Mouse (Mus musculus) forebrain, embryonic 15.5 days (tissue): ENCODE results near the gene Cd47. TPM values are rescaled to one million over a fixed set of nuclear protein-coding genes. Genes with fewer than 3 reads are reported as not detected.

Experiments
- ATAC-seq: fragments of 200-750 bp; cut with Nextera tagmentation; replicated peaks from 2 replicates; pipeline ENCODE4 v1.8.0; 2017; ENCODE audit warnings: mild to moderate bottlenecking, moderate TSS enrichment, moderate library complexity
- H3K27ac ChIP-seq: fragments of 300-500 bp; sonication (generic); replicated peaks from 2 replicates; pipeline ENCODE4 v1.5.1; 2015; ENCODE audit warnings: mild to moderate bottlenecking, inconsistent platforms
- H3K27me3 ChIP-seq: fragments of 300-500 bp; sonication (generic); 2 replicates; pipeline ENCODE4 v1.6.1; 2015; ENCODE audit warnings: inconsistent platforms
- H3K36me3 ChIP-seq: fragments of 300-500 bp; sonication (generic); 2 replicates; pipeline ENCODE4 v1.6.1; 2015; ENCODE audit warnings: mild to moderate bottlenecking, inconsistent platforms
- H3K4me1 ChIP-seq: fragments of 300-500 bp; sonication (generic); 2 replicates; pipeline ENCODE4 v1.6.1; 2015; ENCODE audit warnings: inconsistent platforms
- H3K4me2 ChIP-seq: fragments of 300-500 bp; sonication (generic); replicated peaks from 2 replicates; pipeline ENCODE4 v1.6.1; 2015; ENCODE audit warnings: mild to moderate bottlenecking, inconsistent platforms
- H3K4me3 ChIP-seq: fragments of 300-500 bp; sonication (generic); 2 replicates; pipeline ENCODE4 v1.5.1; 2015; ENCODE audit warnings: mild to moderate bottlenecking, inconsistent platforms
- H3K9ac ChIP-seq: fragments of 300-500 bp; sonication (generic); replicated peaks from 2 replicates; pipeline ENCODE4 v1.6.1; 2015; ENCODE audit warnings: mild to moderate bottlenecking, inconsistent platforms
- H3K9me3 ChIP-seq: fragments of 300-500 bp; sonication (generic); 2 replicates; pipeline ENCODE4 v1.6.1; 2016; ENCODE audit warnings: inconsistent platforms
- WGBS: fragments of 180-500 bp; shearing (Covaris S2); methylation state at CpG from one replicate; pipeline ENCODE4 v1.1.7; 2015; ENCODE audit warnings: mixed read lengths; 5-methylcytosine and 5-hydroxymethylcytosine counted together
- polyA plus RNA-seq: library from polyadenylated mRNA; unstranded; fragments of >200 nt; fragmentation: Nextera tagmentation; extraction: Ambion mirVana; gene quantifications from 2 replicates; pipeline ENCODE4 v1.2.1, GENCODE M21; 2015

Gene Cd47
- polyA plus RNA-seq, 1 experiment from 2014 or later = 123 TPM

DNA sequence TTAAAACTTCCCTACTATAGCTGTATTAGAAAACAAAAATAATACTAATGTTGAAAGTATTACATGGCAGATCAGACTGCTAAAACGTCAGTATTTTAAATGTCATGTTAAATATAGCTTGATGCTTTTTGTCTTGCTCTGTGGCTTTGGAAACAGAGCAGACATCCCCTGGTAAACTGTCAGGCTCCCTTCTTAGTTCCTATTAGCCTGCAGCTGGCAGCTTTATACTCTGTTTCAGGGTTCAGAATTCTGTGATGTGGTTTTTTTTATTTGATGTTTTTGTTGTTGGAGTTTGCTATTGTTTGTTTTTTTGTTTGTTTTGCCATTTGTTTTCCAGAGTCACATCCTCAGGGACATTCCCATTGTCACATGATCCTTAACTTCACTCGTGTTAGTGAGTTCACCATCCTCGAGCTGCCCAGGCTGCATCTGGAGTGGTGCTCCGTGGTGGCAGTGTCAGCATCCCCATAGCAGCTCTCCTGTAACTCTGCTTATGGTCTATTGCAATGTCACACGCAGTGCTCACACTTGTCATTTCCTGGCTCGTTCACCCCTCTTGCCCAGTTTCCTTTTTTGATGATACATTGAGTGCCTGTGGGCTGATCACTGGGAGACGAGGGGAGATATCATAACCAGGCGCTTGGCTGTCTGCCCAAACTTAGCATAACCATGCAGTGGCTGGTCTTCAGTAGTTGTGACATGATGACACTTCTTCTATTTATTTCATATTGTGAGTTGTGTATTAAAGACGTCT is 87.7 kb downstream of the Cd47 start:
- 78% methylated on average over 9 of the region's 9 CpGs for WGBS
- Histone ChIP-seq H3K4me2 (no peak overlapping the region), H3K9me3 (no peaks in the 10 kb centered on the region), H3K4me1 (no peaks in the 10 kb centered on the region), H3K27ac (no peak overlapping the region), H3K9ac (no peak overlapping the region), H3K27me3 (no peaks in the 10 kb centered on the region), H3K36me3 (0 out of 2 replicates have a peak, but pooled peaks cover 2% of the 10 kb centered on the region), H3K4me3 (no peak overlapping the region)
- no peak for ATAC-seq

DNA sequence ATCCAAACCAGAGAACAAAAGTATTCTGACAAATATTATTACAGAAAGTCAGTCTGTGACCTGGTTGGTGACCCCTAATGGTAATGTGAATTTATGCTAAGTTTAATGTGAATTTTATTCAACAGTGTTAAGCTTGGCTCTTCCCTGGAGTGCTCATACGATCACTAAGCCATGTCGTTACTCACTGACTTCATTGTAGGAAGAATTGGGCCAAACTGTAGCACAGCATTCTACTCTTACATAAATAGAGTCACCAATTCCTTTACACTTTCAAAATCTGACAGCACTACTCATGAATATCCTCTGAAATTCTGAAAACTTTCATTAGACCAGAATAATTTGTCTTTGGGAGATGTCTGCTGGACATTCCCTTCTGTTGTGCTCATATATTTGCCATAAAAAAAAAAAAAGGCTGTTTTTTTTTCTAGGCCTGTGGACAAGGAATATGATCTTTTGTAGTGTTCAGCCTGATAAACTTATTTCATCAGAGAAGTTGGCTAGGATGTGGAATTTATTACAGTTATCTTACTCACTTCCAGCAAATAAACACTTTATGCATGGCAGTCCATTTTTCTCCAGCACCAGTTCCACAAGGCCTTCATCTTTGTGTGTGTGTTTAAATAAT is 88.8 kb downstream of the Cd47 start:
- 0 out of 2 replicates have a peak, but pooled peaks cover 2% of the 10 kb centered on the region for H3K36me3 ChIP-seq
- no peaks in the 10 kb centered on the region for H3K4me1 ChIP-seq
- H3K9me3 ChIP-seq = no peaks in the 10 kb centered on the region
- H3K4me3 ChIP-seq = no peak overlapping the region
- no peak overlapping the region for H3K9ac ChIP-seq
- no peaks in the 10 kb centered on the region for H3K27me3 ChIP-seq
- 79% methylated on average over 2 of the region's 2 CpGs for WGBS
- H3K27ac ChIP-seq = no peak overlapping the region
- no peak for ATAC-seq
- H3K4me2 ChIP-seq = no peak overlapping the region

DNA sequence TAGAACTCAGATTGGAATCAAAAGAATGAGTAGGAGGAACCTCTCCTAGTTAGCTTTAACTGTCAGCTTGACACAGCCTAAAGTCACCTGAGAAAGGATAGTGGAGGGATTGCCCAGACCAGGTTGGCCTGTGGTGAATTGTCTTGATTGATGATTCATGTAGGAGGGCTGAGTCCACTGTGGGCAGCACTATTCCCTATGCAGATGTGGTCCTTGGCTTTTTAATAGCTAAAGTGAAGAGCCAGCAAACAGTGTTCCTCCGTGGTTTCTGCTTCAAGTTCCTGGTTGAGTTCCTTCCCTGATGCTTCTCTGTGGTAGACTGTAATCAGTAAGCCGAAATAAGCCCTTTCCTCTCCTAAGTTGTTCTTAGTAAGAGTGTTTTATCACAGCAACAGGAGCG is 91.9 kb downstream of the Cd47 start:
- Histone ChIP-seq H3K9me3 (no peaks in the 10 kb centered on the region), H3K4me2 (no peak overlapping the region), H3K36me3 (0 out of 2 replicates have a peak, but pooled peaks cover 2% of the 10 kb centered on the region), H3K27me3 (no peaks in the 10 kb centered on the region), H3K9ac (no peak overlapping the region), H3K4me3 (no peak overlapping the region), H3K4me1 (no peaks in the 10 kb centered on the region), H3K27ac (no peak overlapping the region)
- no peak for ATAC-seq
- WGBS = 94% methylated on average over 3 of the region's 3 CpGs

GRCm38 (mm10) chr16:49892945-49893344 is 92.6 kb downstream of the Cd47 start:
- 0 out of 2 replicates have a peak, but pooled peaks cover 2% of the 10 kb centered on the region for H3K36me3 ChIP-seq
- no peak overlapping the region for H3K4me3 ChIP-seq
- no peak overlapping the region for H3K4me2 ChIP-seq
- 73% methylated on average over 2 of the region's 2 CpGs for WGBS
- no peak overlapping the region for H3K9ac ChIP-seq
- no peak overlapping the region for H3K27ac ChIP-seq
- no peaks in the 10 kb centered on the region for H3K27me3 ChIP-seq
- no peaks in the 10 kb centered on the region for H3K9me3 ChIP-seq
- ATAC-seq = no peak
- no peaks in the 10 kb centered on the region for H3K4me1 ChIP-seq

- H3K4me1 ChIP-seq = no peaks in the 10 kb centered on the region
- no peaks in the 10 kb centered on the region for H3K27me3 ChIP-seq
- no peak overlapping the region for H3K9ac ChIP-seq
- H3K4me3 ChIP-seq = no peak overlapping the region
- 61% methylated on average over 4 of the region's 4 CpGs for WGBS
- ATAC-seq = no peak
- no peak overlapping the region for H3K4me2 ChIP-seq
- no peaks in the 10 kb centered on the region for H3K9me3 ChIP-seq
- no peak overlapping the region for H3K27ac ChIP-seq
- peaks cover 6% of the 10 kb centered on the region; the same call in 1 of the 2 replicates for H3K36me3 ChIP-seq
Observed at GRCm38 (mm10) chr16:49894624-49895023, 94.3 kb downstream of the Cd47 start.

DNA sequence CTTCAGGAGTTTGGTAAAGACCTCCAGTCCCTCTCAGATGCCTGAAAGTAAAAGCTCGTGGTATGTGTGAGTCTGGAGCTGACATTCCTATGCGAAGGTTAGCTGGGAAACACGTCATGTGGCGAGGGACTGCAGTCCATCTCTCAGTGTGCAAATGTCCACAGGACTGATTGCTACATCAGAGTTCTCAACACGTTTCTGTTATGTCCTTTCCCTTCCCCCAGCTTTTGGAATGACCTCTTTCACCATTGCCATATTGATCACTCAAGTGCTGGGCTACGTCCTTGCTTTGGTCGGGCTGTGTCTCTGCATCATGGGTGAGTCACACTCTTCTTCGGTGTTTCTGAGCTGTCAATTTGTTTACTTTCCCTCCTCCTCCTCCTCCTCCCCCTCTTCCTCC is 95.8 kb downstream of the Cd47 start:
- H3K27me3 ChIP-seq = no peaks in the 10 kb centered on the region
- no peak overlapping the region for H3K27ac ChIP-seq
- 90% methylated on average over 8 of the region's 8 CpGs for WGBS
- no peak overlapping the region for H3K9ac ChIP-seq
- H3K4me3 ChIP-seq = no peak overlapping the region
- H3K4me1 ChIP-seq = no peaks in the 10 kb centered on the region
- no peak overlapping the region for H3K4me2 ChIP-seq
- no peak for ATAC-seq
- no peaks in the 10 kb centered on the region for H3K9me3 ChIP-seq
- H3K36me3 ChIP-seq = peaks cover 6% of the 10 kb centered on the region; the same call in 1 of the 2 replicates

- ATAC-seq = no peak
- H3K27me3 ChIP-seq = no peaks in the 10 kb centered on the region
- H3K9me3 ChIP-seq = no peaks in the 10 kb centered on the region
- H3K4me2 ChIP-seq = no peak overlapping the region
- H3K4me3 ChIP-seq = no peak overlapping the region
- peaks cover 6% of the 10 kb centered on the region; the same call in 1 of the 2 replicates for H3K36me3 ChIP-seq
- H3K9ac ChIP-seq = no peak overlapping the region
- no peak overlapping the region for H3K27ac ChIP-seq
- no peaks in the 10 kb centered on the region for H3K4me1 ChIP-seq
Observed at GRCm38 (mm10) chr16:49901395-49901794, 101.1 kb downstream of the Cd47 start.

DNA sequence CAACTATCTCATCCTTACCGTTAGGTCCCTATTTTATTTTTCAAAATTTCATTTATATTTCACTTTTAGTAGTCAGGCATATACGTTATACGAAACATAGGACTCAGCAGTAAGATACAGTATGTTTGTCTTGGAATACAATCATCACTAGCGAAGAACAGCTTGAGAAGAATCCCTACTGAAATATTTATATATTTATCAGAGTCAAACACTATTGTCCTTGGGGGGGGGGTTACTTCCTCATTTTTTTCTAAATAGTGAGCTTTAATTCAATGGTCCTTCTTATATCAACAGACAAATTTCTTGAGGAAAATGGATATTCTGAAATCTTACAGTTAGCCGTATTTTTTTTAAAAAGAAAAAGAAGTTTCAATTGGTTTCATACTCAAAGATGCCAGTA is 101.8 kb downstream of the Cd47 start:
- no peak overlapping the region for H3K9ac ChIP-seq
- no peak overlapping the region for H3K4me3 ChIP-seq
- H3K27ac ChIP-seq = no peak overlapping the region
- WGBS = 98% methylated on average over 5 of the region's 5 CpGs
- no peaks in the 10 kb centered on the region for H3K4me1 ChIP-seq
- H3K36me3 ChIP-seq = peaks cover 4% of the 10 kb centered on the region; the same call in 1 of the 2 replicates
- ATAC-seq = no peak
- H3K9me3 ChIP-seq = no peaks in the 10 kb centered on the region
- no peaks in the 10 kb centered on the region for H3K27me3 ChIP-seq
- H3K4me2 ChIP-seq = no peak overlapping the region

DNA sequence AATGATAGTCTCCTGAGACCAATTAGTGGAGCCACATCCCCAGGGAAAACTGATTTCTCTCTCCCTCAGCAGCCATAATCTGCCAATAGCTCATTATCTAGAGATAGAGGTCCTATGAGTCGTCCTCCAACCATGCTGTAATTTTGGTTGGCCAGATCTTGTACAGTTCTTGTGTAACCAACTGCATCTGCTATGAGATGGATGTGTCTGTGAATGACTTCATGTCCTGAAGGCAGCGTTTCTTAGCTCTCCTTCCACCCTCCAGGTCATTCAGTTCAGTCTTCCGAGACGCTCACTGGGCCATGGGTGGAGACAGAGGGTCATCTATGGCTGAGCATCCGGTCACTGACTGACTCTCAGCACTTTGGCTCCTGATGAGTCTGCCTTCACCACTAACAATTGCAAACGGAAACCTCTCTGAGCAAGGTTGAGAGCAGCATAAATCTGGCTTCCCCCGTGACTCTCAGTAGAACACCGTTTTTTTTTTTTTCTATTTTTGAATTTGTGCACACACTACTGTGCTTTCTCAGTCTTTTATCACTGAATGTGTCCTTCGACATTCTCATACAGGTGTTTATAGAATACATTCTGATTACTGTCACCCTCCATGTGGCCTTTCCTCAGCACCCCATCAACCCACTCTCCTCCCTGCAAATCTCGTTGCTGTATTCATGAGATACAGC is 104.1 kb downstream of the Cd47 start:
- 90% methylated on average over 10 of the region's 10 CpGs for WGBS
- Histone ChIP-seq H3K4me1 (peaks cover 4% of the 10 kb centered on the region; the same call in 1 of the 2 replicates), H3K4me2 (no peak overlapping the region), H3K36me3 (peaks cover under 1% of the 10 kb centered on the region; the same call in 1 of the 2 replicates), H3K27ac (no peak overlapping the region), H3K27me3 (no peaks in the 10 kb centered on the region), H3K9ac (no peak overlapping the region), H3K4me3 (no peak overlapping the region), H3K9me3 (no peaks in the 10 kb centered on the region)
- no peak for ATAC-seq

GRCm38 (mm10) chr16:49905041-49905440 is 104.7 kb downstream of the Cd47 start:
- H3K27ac ChIP-seq = no peak overlapping the region
- no peaks in the 10 kb centered on the region for H3K27me3 ChIP-seq
- 93% methylated on average over 3 of the region's 3 CpGs for WGBS

DNA sequence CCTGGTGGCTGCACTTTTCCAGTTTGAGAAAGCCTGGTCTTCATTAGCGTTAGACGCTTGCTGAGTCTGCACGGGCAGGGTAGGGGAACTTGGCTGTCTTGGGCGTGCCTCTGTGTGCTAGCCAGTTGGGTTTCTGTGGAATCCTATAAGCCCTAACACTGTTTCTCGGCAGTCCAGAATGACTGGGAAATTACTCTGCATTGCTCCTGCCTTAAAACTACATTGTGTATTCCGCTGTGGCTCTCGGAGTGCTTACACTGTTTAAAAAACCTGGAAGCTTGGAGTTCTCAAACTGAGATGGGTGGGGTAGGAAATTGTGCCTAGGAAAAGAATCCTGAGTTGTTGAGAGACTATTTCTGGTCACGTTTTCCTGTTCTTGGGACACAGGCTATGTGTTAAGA is 105.3 kb downstream of the Cd47 start:
- peaks cover 4% of the 10 kb centered on the region; the same call in 1 of the 2 replicates for H3K4me1 ChIP-seq
- H3K4me3 ChIP-seq = no peak overlapping the region
- no peaks in the 10 kb centered on the region for H3K9me3 ChIP-seq
- H3K36me3 ChIP-seq = no peaks in the 10 kb centered on the region
- H3K27me3 ChIP-seq = no peaks in the 10 kb centered on the region
- 69% methylated on average over 8 of the region's 8 CpGs for WGBS
- H3K27ac ChIP-seq = no peak overlapping the region
- H3K9ac ChIP-seq = no peak overlapping the region
- no peak overlapping the region for H3K4me2 ChIP-seq
- ATAC-seq = no peak

More at GRCm38 (mm10) chr16:49905041-49905440, 104.7 kb downstream of the Cd47 start:
- Histone ChIP-seq H3K36me3 (no peaks in the 10 kb centered on the region), H3K4me2 (no peak overlapping the region), H3K9ac (no peak overlapping the region), H3K4me3 (no peak overlapping the region), H3K9me3 (no peaks in the 10 kb centered on the region), H3K4me1 (peaks cover 4% of the 10 kb centered on the region; the same call in 1 of the 2 replicates)
- ATAC-seq = no peak

- ATAC-seq = peak; percentile 54; the same call in 1 of the 2 replicates
- no peaks in the 10 kb centered on the region for H3K27me3 ChIP-seq
- H3K9me3 ChIP-seq = no peaks in the 10 kb centered on the region
- H3K4me1 ChIP-seq = peaks cover 4% of the 10 kb centered on the region; the same call in 1 of the 2 replicates
- H3K36me3 ChIP-seq = no peaks in the 10 kb centered on the region
- H3K4me3 ChIP-seq = no peak overlapping the region
- WGBS = 18% methylated on average over 5 of the region's 5 CpGs
- H3K4me2 ChIP-seq = no peak overlapping the region
- H3K27ac ChIP-seq = no peak overlapping the region
- no peak overlapping the region for H3K9ac ChIP-seq
Observed at GRCm38 (mm10) chr16:49906066-49906465, 105.7 kb downstream of the Cd47 start.
